Mouse (Mus musculus) E14TG2a.4 (cell line): ENCODE data around the gene Gabbr2.

Source experiments
- CTCF ChIP-seq: conservative IDR thresholded peaks from 2 replicates; pipeline ENCODE4 v1.5.1; 2014; ENCODE audit warnings: low read length
- POU5F1 ChIP-seq: IDR thresholded peaks from 2 replicates; pipeline ENCODE4 v1.6.1; 2014; ENCODE audit warnings: low read length, borderline replicate concordance

GRCm38 (mm10) chr4:46668620-46669019, 323.1 kb downstream of the Gabbr2 start:
- TF ChIP-seq CTCF: no peak
- TF ChIP-seq POU5F1: no peak
